Mouse (Mus musculus): Measurements from ENCODE around the gene Car1.

DNA sequence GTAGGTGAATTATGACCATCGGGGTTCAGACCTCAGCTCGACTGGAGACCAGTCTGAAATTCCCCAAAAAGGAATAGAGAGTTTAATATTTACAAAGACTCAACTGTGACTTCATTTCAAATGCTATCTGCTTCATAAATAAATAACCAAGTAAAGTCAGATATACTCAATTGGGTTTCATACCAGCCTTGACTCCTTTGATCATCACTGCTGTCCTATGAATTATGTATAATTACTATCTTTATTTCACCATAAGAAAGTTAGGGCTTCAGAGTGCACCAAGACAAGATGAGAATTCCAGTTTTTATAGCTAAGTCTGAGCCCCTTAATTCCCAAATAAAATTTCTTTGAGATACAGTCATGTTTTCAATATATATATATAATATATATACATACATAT lies 69.9 kb downstream of the Car1 start:
- TF ChIP-seq CTCF (conservative IDR thresholded peaks at IDR 0.05; ENCODE audit: low read length) (no peak), POU5F1 (IDR thresholded peaks at IDR 0.05; ENCODE audit: borderline replicate concordance, low read length) (no peak)

Data from E14TG2a.4 (cell line).